20 mouse cellular contexts compared by ENCODE assay signal in genomic region chr6:72050827-72051226, GRCm38 (mm10). TPM values are rescaled to one million over a fixed set of nuclear protein-coding genes. Genes with fewer than 3 reads are reported as not detected.
DNase-seq lines count a peak whose midpoint lies in the region; ATAC-seq lines count a peak whose summit lies in the region.
"Had no signal": no experiment of that assay in that cellular context is flagged by ENCODE, and none has a peak within 500 bp of the region (broad histone marks: within the 10 kb centered on the region; RNA-seq: fewer than 3 reads in every experiment).

No protein-coding gene starts in this region.

- H3K4me2 ChIP-seq in heart, embryonic 12.5 days = peak overlapping the region; percentile 19; the same call in 1 of the 2 replicates
- H3K4me2 ChIP-seq in kidney, embryonic 16.5 days (replicated peaks; ENCODE audit: low read depth, low read length) = peak overlapping the region; percentile 14; the same call in 1 of the 2 replicates
- H3K4me2 ChIP-seq in neural tube, embryonic 15.5 days = no peak overlapping the region
- H3K4me2 ChIP-seq: embryonic facial prominence, embryonic 12.5 days; hindbrain, embryonic 13.5 days; intestine, embryonic 15.5 days; neural tube, embryonic 12.5 days had no signal

- no peaks in the 10 kb centered on the region for H3K36me3 ChIP-seq in heart, embryonic 12.5 days
- H3K36me3 ChIP-seq in kidney, embryonic 16.5 days (ENCODE audit: insufficient read depth, low read length) = no peaks in the 10 kb centered on the region
- no peaks in the 10 kb centered on the region for H3K36me3 ChIP-seq in neural tube, embryonic 15.5 days
- H3K36me3 ChIP-seq: embryonic facial prominence, embryonic 12.5 days; hindbrain, embryonic 13.5 days; intestine, embryonic 15.5 days; limb, embryonic 10.5 days; neural tube, embryonic 12.5 days had no signal

- H3K27me3 ChIP-seq in heart, embryonic 12.5 days (replicated peaks) = no peaks in the 10 kb centered on the region
- no peaks in the 10 kb centered on the region for H3K27me3 ChIP-seq in kidney, embryonic 16.5 days (ENCODE audit: insufficient read depth, low read length)
- H3K27me3 ChIP-seq in neural tube, embryonic 15.5 days (replicated peaks) = no peaks in the 10 kb centered on the region
- H3K27me3 ChIP-seq: embryonic facial prominence, embryonic 12.5 days; hindbrain, embryonic 13.5 days; intestine, embryonic 15.5 days; neural tube, embryonic 12.5 days had no signal

- no peak for DNase-seq in heart, adult 9 months (ENCODE audit: low spot score in 2 of 2)
- no peak for DNase-seq in kidney, postnatal 4 days
- peak; percentile 26 for DNase-seq in 3134 (ENCODE audit: extremely low read depth, insufficient read length, low spot score)
- peak; percentile 24 for DNase-seq in Muller cell, postnatal 12 days (ENCODE audit: inconsistent ontology term)
- no peak for DNase-seq in T-cell, adult 2 months (ENCODE audit: low spot score)
- DNase-seq: cerebellum, postnatal 25 days; gastrocnemius, postnatal 25 days; thymus, adult 2 months had no signal

- WGBS in heart, embryonic 12.5 days = 33% methylated on average over 7 of the region's 7 CpGs
- WGBS in kidney, embryonic 16.5 days = 36% methylated on average over 7 of the region's 7 CpGs
- WGBS in neural tube, embryonic 15.5 days = 62% methylated on average over 7 of the region's 7 CpGs

- H3K9ac ChIP-seq in heart, embryonic 12.5 days = no peak overlapping the region
- H3K9ac ChIP-seq in kidney, embryonic 16.5 days (replicated peaks; ENCODE audit: low read length) = no peak overlapping the region
- no peak overlapping the region for H3K9ac ChIP-seq in neural tube, embryonic 15.5 days (replicated peaks)
- H3K9ac ChIP-seq: embryonic facial prominence, embryonic 12.5 days; hindbrain, embryonic 13.5 days; intestine, embryonic 15.5 days; neural tube, embryonic 12.5 days had no signal

- H3K27ac ChIP-seq in heart, embryonic 12.5 days (ENCODE audit: poor library complexity, severe bottlenecking) = no peak overlapping the region
- H3K27ac ChIP-seq in kidney, embryonic 16.5 days (ENCODE audit: low read length) = no peak overlapping the region
- H3K27ac ChIP-seq in neural tube, embryonic 15.5 days (replicated peaks) = no peak overlapping the region
- H3K27ac ChIP-seq: embryonic facial prominence, embryonic 12.5 days; hindbrain, embryonic 13.5 days; intestine, embryonic 15.5 days; layer of hippocampus, adult 2 months; limb, embryonic 10.5 days; neural tube, embryonic 12.5 days had no signal

- no peak for ATAC-seq in heart, embryonic 12.5 days (ENCODE audit: insufficient number of reproducible peaks, low FRiP score)
- ATAC-seq in kidney, embryonic 16.5 days (ENCODE audit: low FRiP score, low TSS enrichment) = no peak; the same call in 1 of the 2 replicates
- no peak for ATAC-seq in neural tube, embryonic 15.5 days (ENCODE audit: low FRiP score)
- ATAC-seq: activated CD4-positive, CD25-positive, alpha-beta regulatory T cell, adult 4 months; CD4-positive, CD25-positive, alpha-beta regulatory T cell, adult 4 months; intestine, embryonic 15.5 days; midbrain, embryonic 16.5 days had no signal

- no peak overlapping the region for H3K4me3 ChIP-seq in heart, embryonic 12.5 days
- no peak overlapping the region for H3K4me3 ChIP-seq in kidney, embryonic 16.5 days (ENCODE audit: low read length)
- no peak overlapping the region for H3K4me3 ChIP-seq in neural tube, embryonic 15.5 days (replicated peaks)
- H3K4me3 ChIP-seq: embryonic facial prominence, embryonic 12.5 days; hindbrain, embryonic 13.5 days; intestine, embryonic 15.5 days; layer of hippocampus, adult 2 months; limb, embryonic 10.5 days; neural tube, embryonic 12.5 days had no signal

- peaks cover 8% of the 10 kb centered on the region; the same call in 1 of the 2 replicates for H3K4me1 ChIP-seq in heart, embryonic 12.5 days (replicated peaks)
- H3K4me1 ChIP-seq in kidney, embryonic 16.5 days (ENCODE audit: insufficient read depth, low read length) = no peaks in the 10 kb centered on the region
- no peaks in the 10 kb centered on the region for H3K4me1 ChIP-seq in neural tube, embryonic 15.5 days
- H3K4me1 ChIP-seq: embryonic facial prominence, embryonic 12.5 days; intestine, embryonic 15.5 days; limb, embryonic 10.5 days; neural tube, embryonic 12.5 days had no signal

- H3K9me3 ChIP-seq in heart, embryonic 12.5 days (replicated peaks) = no peaks in the 10 kb centered on the region
- no peaks in the 10 kb centered on the region for H3K9me3 ChIP-seq in kidney, embryonic 16.5 days (ENCODE audit: low read length)
- H3K9me3 ChIP-seq in neural tube, embryonic 15.5 days (replicated peaks) = no peaks in the 10 kb centered on the region
- H3K9me3 ChIP-seq: embryonic facial prominence, embryonic 12.5 days; hindbrain, embryonic 13.5 days; intestine, embryonic 15.5 days; limb, embryonic 10.5 days; neural tube, embryonic 12.5 days had no signal

RNA-seq across cellular contexts. Expression of gene St3gal5, which starts 46.6 kb away (rescaled TPM):
- polyA plus RNA-seq in heart, embryonic 12.5 days (2016; fragmentation: Nextera tagmentation; extraction: Ambion mirVana) = 68.1 and 68.8 TPM in 2 replicates
- polyA plus RNA-seq in kidney, embryonic 16.5 days (2015; fragmentation: Nextera tagmentation; extraction: Ambion mirVana) = 32.5 and 34.0 TPM in 2 replicates
- 69.1 and 76.0 TPM in 2 replicates for polyA plus RNA-seq in neural tube, embryonic 15.5 days (2015; fragmentation: Nextera tagmentation; extraction: Ambion mirVana)

Comparison
In these comparisons a context has a peak if more than half of its experiments do, and no peak if none do; other contexts are left out.
1. DNase-seq: peak in 3134 (single experiment) and Muller cell, postnatal 12 days (single experiment); none in heart, adult 9 months (0 of 2), kidney, postnatal 4 days (0 of 2) and T-cell, adult 2 months (single experiment).